Mouse (Mus musculus) hindbrain, embryonic 14.5 days (tissue): ENCODE measurements around the gene Bdkrb2. TPM values are rescaled to one million over a fixed set of nuclear protein-coding genes. Genes with fewer than 3 reads are reported as not detected.
A peak's percentile ranks its signal among the peaks of the same experiment; 100 is the strongest.

ENCODE experiments used
- ATAC-seq: fragments of 200-750 bp; cut with Nextera tagmentation; 2 replicates; pipeline ENCODE4 v1.8.0; 2017; ENCODE audit warnings: moderate number of reproducible peaks, mild to moderate bottlenecking, moderate TSS enrichment, moderate library complexity; ENCODE audit not compliant: low FRiP score
- DNase-seq: peaks from one replicate; pipeline ENCODE4 v3.0.0-alpha.2; 2015; ENCODE audit warnings: low spot score
- H3K27ac ChIP-seq: fragments of 300-500 bp; sonication (generic); 2 replicates; pipeline ENCODE4 v1.5.1; 2014; ENCODE audit warnings: mild to moderate bottlenecking, moderate library complexity
- H3K27me3 ChIP-seq: fragments of 300-500 bp; sonication (generic); 2 replicates; pipeline ENCODE4 v1.6.1; 2014; ENCODE audit warnings: mild to moderate bottlenecking, low read length, mixed read lengths; ENCODE audit not compliant: control insufficient read depth, insufficient read depth
- H3K36me3 ChIP-seq: fragments of 300-500 bp; sonication (generic); replicated peaks from 2 replicates; pipeline ENCODE4 v1.6.1; 2014; ENCODE audit not compliant: control insufficient read depth, insufficient read depth
- H3K4me1 ChIP-seq: fragments of 300-500 bp; sonication (generic); replicated peaks from 2 replicates; pipeline ENCODE4 v1.6.1; 2014; ENCODE audit warnings: antibody characterized with exemption, low read length, mixed read lengths; ENCODE audit not compliant: control insufficient read depth, insufficient read depth
- H3K4me2 ChIP-seq: fragments of 300-500 bp; sonication (generic); replicated peaks from 2 replicates; pipeline ENCODE4 v1.6.1; 2014; ENCODE audit warnings: mild to moderate bottlenecking, moderate library complexity
- H3K4me3 ChIP-seq: fragments of 300-500 bp; sonication (generic); replicated peaks from 2 replicates; pipeline ENCODE4 v1.5.1; 2014; ENCODE audit warnings: mild to moderate bottlenecking, low read length
- H3K9ac ChIP-seq: fragments of 300-500 bp; sonication (generic); 2 replicates; pipeline ENCODE4 v1.6.1; 2014
- H3K9me3 ChIP-seq: fragments of 300-500 bp; sonication (generic); 2 replicates; pipeline ENCODE4 v1.6.1; 2016; ENCODE audit warnings: low read length; ENCODE audit not compliant: control insufficient read depth
- whole genome bisulfite sequencing: fragments of 180-500 bp; shearing (Covaris S2); extraction: QIAGEN DNeasy Blood & Tissue Kit; methylation state at CpG from one replicate; pipeline ENCODE4 v1.1.7; 2014; 5-methylcytosine and 5-hydroxymethylcytosine counted together
- polyA plus RNA-seq: library from polyadenylated mRNA; unstranded; fragments of >200 nt; fragmentation: Nextera tagmentation; extraction: Ambion mirVana; gene quantifications from 2 replicates; pipeline ENCODE4 v1.2.1, GENCODE M21; 2014

Bdkrb2 gene
- polyA plus RNA-seq, result 0.47 and 0.75 TPM in 2 replicates

DNA sequence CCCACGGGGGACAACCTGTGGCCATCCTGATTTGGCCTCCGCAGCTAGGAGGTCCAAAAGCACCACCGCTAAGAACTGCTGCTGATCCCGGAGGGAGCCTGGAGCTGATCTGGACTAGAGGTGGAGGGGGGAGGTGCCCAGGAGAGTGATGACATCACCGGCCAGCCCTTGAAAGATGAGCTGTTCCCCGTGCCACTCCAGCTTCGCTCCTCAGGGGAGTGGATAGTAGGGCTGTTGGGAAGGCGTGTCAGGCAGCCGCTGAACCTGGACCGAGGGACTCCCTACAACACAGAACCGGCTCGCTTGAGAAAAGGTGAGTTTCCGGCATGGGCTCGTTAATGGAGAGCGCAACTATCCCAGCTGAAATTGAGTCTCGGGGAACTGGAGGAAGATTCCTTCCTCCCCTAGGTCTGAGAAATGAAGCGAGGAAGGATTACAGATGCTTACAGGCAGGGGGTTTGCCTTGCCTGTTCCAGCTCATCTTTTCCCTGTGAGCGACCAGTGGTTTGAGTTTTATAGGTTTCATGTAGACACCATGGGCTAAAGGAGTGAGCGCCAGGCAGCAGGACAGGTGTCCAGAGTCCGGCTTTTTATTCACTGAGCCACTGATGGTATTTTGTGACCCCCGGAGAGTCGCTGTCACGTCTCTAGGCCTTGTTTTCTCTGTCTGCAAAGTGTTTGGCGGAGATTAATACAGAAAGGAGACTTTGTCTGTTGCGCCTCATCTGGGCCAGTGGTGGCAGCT, at the start of gene Bdkrb2:
TSS of gene Bdkrb2 (plus strand) at position 291 of the 745 bp plus-strand sequence.
- 3% methylated on average over 25 of the region's 25 CpGs for WGBS
- no peaks in the 10 kb centered on the region for H3K9me3 ChIP-seq
- ATAC-seq (peak; percentile 36; the same call in 1 of the 2 replicates), DNase-seq (peak; percentile 30)
- peaks cover 34% of the 10 kb centered on the region for H3K27me3 ChIP-seq
- peak within 1 kb of the TSS; percentile 41; the same call in 1 of the 2 replicates for H3K9ac ChIP-seq
- H3K4me1 ChIP-seq, result peaks cover 13% of the 10 kb centered on the region
- H3K36me3 ChIP-seq, result no peaks in the 10 kb centered on the region
- peak within 1 kb of the TSS; percentile 33 for H3K4me3 ChIP-seq
- peak within 1 kb of the TSS; percentile 66 for H3K4me2 ChIP-seq
- H3K27ac ChIP-seq, result no peak within 1 kb of the TSS

GRCm38 (mm10) chr12:105514111-105514510, 48.9 kb upstream of the Bdkrb2 start:
- Histone ChIP-seq H3K36me3 (no peaks in the 10 kb centered on the region), H3K9me3 (no peaks in the 10 kb centered on the region), H3K27me3 (no peaks in the 10 kb centered on the region), H3K4me2 (no peak overlapping the region), H3K4me3 (no peak overlapping the region), H3K4me1 (no peaks in the 10 kb centered on the region), H3K27ac (no peak overlapping the region), H3K9ac (no peak overlapping the region)
- DNase-seq (no peak), ATAC-seq (no peak)
- 87% methylated on average over 10 of the region's 10 CpGs for WGBS

DNA sequence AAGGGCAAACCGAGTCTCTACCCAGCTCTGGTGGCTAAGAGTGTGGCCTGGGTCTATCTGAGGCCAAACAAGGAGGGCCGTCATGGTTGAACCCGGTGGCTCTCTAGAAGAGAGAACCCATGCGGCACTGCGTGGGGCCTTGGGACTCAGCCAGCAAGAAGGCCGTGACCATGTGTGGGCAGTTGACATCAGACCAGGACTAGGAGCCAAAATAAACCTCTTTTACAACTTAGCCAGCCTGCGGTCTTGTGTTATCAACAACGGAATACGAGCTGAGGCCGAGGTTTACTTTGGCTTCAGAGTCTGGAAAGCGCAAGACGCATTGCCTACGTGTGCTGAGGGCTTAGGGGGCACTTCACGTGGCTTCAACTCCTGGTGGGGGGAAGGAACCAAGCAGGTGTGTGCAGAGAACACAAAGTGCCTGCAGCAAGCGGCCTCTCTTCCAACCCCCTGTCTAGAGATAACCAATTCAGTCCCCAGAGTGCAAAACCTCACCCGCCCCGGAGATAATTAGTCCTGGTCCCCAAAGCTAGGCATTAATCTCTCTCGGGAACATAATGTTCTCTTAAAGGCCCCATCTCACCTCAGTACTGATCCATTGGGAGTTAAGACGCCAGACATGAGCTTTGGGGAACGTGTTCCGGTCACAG, 45.9 kb upstream of the Bdkrb2 start:
- H3K4me3 ChIP-seq, result no peak overlapping the region
- peaks cover 4% of the 10 kb centered on the region; the same call in 1 of the 2 replicates for H3K9me3 ChIP-seq
- no peak overlapping the region for H3K27ac ChIP-seq
- 82% methylated on average over 21 of the region's 21 CpGs for WGBS
- H3K4me1 ChIP-seq, result no peaks in the 10 kb centered on the region
- H3K9ac ChIP-seq, result no peak overlapping the region
- H3K4me2 ChIP-seq, result no peak overlapping the region
- ATAC-seq, result no peak
- no peak for DNase-seq
- H3K36me3 ChIP-seq, result no peaks in the 10 kb centered on the region
- no peaks in the 10 kb centered on the region for H3K27me3 ChIP-seq

DNA sequence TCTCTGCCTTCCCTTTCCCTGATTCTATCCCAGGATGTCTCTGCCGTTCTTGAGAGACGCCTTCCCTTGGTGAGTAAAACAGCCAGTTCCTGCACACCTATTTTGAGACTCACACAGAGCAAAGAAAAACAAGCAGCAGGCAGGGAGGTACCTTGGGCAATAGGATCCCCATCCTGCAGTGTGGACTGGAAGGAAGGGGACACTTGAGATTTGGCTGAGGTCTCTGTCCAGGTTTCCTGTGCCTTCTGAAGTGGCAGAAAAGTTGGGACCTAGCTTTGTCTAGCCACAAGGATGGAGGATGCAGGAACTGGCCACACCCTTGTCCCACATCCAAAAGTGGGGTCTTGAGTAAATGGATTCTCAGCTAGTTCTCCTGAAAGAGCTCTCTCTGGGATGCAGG, 43.2 kb upstream of the Bdkrb2 start:
- Histone ChIP-seq H3K36me3 (no peaks in the 10 kb centered on the region), H3K27ac (no peak overlapping the region), H3K4me3 (no peak overlapping the region), H3K4me1 (no peaks in the 10 kb centered on the region), H3K9me3 (peaks cover 5% of the 10 kb centered on the region; the same call in 1 of the 2 replicates), H3K27me3 (no peaks in the 10 kb centered on the region), H3K9ac (no peak overlapping the region), H3K4me2 (no peak overlapping the region)
- WGBS, result 86% methylated on average over 2 of the region's 2 CpGs
- ATAC-seq, result no peak
- DNase-seq, result no peak

DNA sequence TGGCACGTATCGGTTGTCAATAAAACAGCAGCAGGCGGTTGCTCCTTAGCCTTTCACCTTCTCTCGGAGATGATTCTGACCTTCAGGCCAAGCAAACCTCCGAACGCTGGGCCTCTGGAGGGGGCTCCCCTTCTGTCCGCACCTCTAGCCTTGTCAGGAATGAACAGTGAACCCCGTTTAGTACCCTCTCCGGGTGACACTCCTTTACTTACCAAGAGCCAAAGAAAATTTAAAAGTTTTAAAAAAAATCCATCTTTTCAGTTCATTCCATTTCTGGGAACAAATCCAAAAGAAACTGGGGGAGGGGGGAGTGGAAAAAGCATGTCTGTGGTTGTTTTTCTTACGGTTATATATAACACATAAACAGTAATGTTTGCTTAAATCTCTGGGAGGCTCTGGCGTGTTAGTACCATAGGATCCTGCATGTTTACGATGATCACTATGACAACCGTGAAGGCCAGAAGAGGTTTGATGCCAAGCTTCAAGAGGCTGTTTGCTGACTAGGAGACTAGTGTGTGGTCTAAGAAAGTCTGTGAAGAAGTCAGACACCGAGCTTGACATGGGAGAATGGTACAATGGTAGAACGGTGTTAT, 41.8 kb upstream of the Bdkrb2 start:
- Histone ChIP-seq H3K4me2 (no peak overlapping the region), H3K9ac (no peak overlapping the region), H3K9me3 (peaks cover 5% of the 10 kb centered on the region; the same call in 1 of the 2 replicates), H3K27ac (no peak overlapping the region), H3K36me3 (no peaks in the 10 kb centered on the region), H3K4me1 (no peaks in the 10 kb centered on the region), H3K27me3 (no peaks in the 10 kb centered on the region), H3K4me3 (no peak overlapping the region)
- ATAC-seq (no peak), DNase-seq (no peak)
- 71% methylated on average over 15 of the region's 15 CpGs for WGBS

- Histone ChIP-seq H3K4me3 (no peak overlapping the region), H3K4me2 (no peak overlapping the region), H3K27me3 (no peaks in the 10 kb centered on the region), H3K9me3 (peaks cover 5% of the 10 kb centered on the region; the same call in 1 of the 2 replicates), H3K27ac (no peak overlapping the region), H3K4me1 (no peaks in the 10 kb centered on the region), H3K9ac (no peak overlapping the region), H3K36me3 (no peaks in the 10 kb centered on the region)
- no peak for ATAC-seq
- WGBS, result 63% methylated on average over 2 of the region's 2 CpGs
- no peak for DNase-seq
Measured at GRCm38 (mm10) chr12:105523737-105524136, 39.3 kb upstream of the Bdkrb2 start.

DNA sequence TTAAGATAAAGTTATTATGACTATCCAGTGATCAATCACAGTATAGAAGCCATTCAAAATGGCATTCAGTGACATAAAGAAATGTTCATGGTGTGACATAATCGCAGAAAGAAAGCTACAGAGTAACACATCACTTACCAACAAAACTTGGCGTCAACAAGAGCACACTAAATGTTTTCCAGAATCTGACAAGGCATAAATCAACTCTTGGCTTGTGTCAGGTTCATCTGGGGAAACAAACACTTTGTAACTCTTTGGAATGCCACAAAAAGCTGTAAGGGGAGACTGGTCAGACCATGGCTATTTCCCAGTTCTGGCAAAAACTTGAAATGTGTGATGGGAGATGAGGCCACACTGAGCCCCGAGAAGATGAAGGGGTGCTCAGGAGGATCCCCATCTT, 36.8 kb upstream of the Bdkrb2 start:
- DNase-seq (no peak), ATAC-seq (no peak)
- Histone ChIP-seq H3K4me1 (no peaks in the 10 kb centered on the region; the same call in 1 of the 2 replicates), H3K9me3 (peaks cover 5% of the 10 kb centered on the region; the same call in 1 of the 2 replicates), H3K27me3 (no peaks in the 10 kb centered on the region), H3K27ac (peak overlapping the region; percentile 51), H3K4me3 (no peak overlapping the region), H3K36me3 (no peaks in the 10 kb centered on the region), H3K4me2 (no peak overlapping the region), H3K9ac (no peak overlapping the region)
- 77% methylated on average over 3 of the region's 3 CpGs for WGBS

DNA sequence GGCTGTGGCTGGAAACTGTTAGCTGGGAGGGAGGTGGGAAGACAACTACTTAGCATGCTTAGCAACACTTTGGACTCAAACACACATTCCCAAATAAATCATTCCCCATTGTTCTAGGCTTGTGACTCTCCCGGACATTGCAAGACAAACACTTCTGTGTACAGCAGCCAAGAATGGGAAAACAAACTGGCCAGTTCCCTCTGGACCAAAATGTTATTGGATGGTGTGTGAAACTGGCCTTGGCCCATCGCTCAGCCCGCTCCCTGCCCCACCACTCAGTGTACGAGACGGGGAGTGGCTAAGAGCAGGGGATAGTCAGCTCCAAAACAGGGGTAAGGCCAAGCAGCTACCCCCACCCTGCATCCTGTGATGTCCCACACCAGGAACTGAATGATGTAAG, 36.2 kb upstream of the Bdkrb2 start:
- Histone ChIP-seq H3K9ac (no peak overlapping the region), H3K4me1 (peaks cover 4% of the 10 kb centered on the region; the same call in 1 of the 2 replicates), H3K9me3 (peaks cover 5% of the 10 kb centered on the region; the same call in 1 of the 2 replicates), H3K4me2 (no peak overlapping the region), H3K27ac (0 out of 2 replicates have a peak overlapping the region, but pooled peaks have one; percentile 11), H3K27me3 (no peaks in the 10 kb centered on the region), H3K36me3 (no peaks in the 10 kb centered on the region), H3K4me3 (no peak overlapping the region)
- DNase-seq, result peak; percentile 43
- peak; percentile 88 for ATAC-seq
- 56% methylated on average over 5 of the region's 5 CpGs for WGBS

- WGBS, result 71% methylated on average over 9 of the region's 9 CpGs
Measured at GRCm38 (mm10) chr12:105529545-105529944, 33.5 kb upstream of the Bdkrb2 start.

More at GRCm38 (mm10) chr12:105529545-105529944, 33.5 kb upstream of the Bdkrb2 start:
- Histone ChIP-seq H3K4me1 (peaks cover 11% of the 10 kb centered on the region; the same call in 1 of the 2 replicates), H3K4me3 (no peak overlapping the region), H3K27ac (no peak overlapping the region), H3K9me3 (no peaks in the 10 kb centered on the region), H3K36me3 (no peaks in the 10 kb centered on the region), H3K27me3 (no peaks in the 10 kb centered on the region), H3K4me2 (no peak overlapping the region), H3K9ac (no peak overlapping the region)
- ATAC-seq (no peak), DNase-seq (no peak)
